Mouse (Mus musculus): ENCODE data around the gene Dgcr2. TPM values are rescaled to one million over a fixed set of nuclear protein-coding genes. Genes with fewer than 3 reads are reported as not detected.

The Dgcr2 gene
- total RNA-seq, 2 experiments from 2014 or later: 60.6 to 63.9 TPM

Other genes with a start within 250 kb of the Dgcr2 start
- gene Med15, start 165.7 kb downstream of the Dgcr2 start, total RNA-seq (2021): 10 to 100 TPM; 42.7 to 55.3 TPM
- 10 to 100 TPM; 30.6 to 47.9 TPM for gene Klhl22, start 138.9 kb downstream of the Dgcr2 start, total RNA-seq (2021)
- 10 to 100 TPM; 15.0 to 16.7 TPM for gene Scarf2, start 101.3 kb downstream of the Dgcr2 start, total RNA-seq (2021)
- gene B830017H08Rik, start 65.4 kb downstream of the Dgcr2 start, total RNA-seq (2021): not detected
- 1 to 10 TPM; 1.3 to 1.9 TPM for gene Car15, start 60.2 kb downstream of the Dgcr2 start, total RNA-seq (2021)
- gene Gm20518, start 6.9 kb downstream of the Dgcr2 start, total RNA-seq (2021): under 1 TPM; 0.18 to 0.30 TPM
- under 1 TPM in 1 of 2 experiments, not detected in 1; 0.06 TPM for gene Tssk1, start 4.3 kb downstream of the Dgcr2 start, total RNA-seq (2021)
- gene Tssk2, start 75 bp upstream of the Dgcr2 start, total RNA-seq (2021): not detected
- 10 to 100 TPM; 19.4 to 23.1 TPM for gene Ess2, start 12.8 kb upstream of the Dgcr2 start, total RNA-seq (2021)
- not detected for gene Gsc2, start 16.5 kb upstream of the Dgcr2 start, total RNA-seq (2021)
- gene Slc25a1, start 29.7 kb upstream of the Dgcr2 start, total RNA-seq (2021): 100 to 1,000 TPM; 115 to 121 TPM
- under 1 TPM in 1 of 2 experiments, not detected in 1; 0.36 TPM for gene Vpreb2, start 81.9 kb upstream of the Dgcr2 start, total RNA-seq (2021)
- 10 to 100 TPM; 57.4 to 60.9 TPM for gene Dgcr6, start 154.3 kb upstream of the Dgcr2 start, total RNA-seq (2021)
- gene Prodh, start 191.6 kb upstream of the Dgcr2 start, total RNA-seq (2021): 10 to 100 TPM; 14.9 to 16.5 TPM
- gene Rtn4r, start 229.1 kb upstream of the Dgcr2 start, total RNA-seq (2021): under 1 TPM; 0.66 to 0.94 TPM

Measured in adrenal gland, postnatal 10 days (tissue).